Mouse (Mus musculus): ENCODE measurements at regions not wholly inside any gene's neighbourhood (a gene's known extent, or its start where the extent isn't known, plus 50 kb on each side); places are given as distances from the start of the nearest gene placed in this dataset.
A peak's percentile ranks its signal among the peaks of the same experiment; 100 is the strongest.

- DNase-seq (ENCODE audit: low spot score) = no peak
These were observed 74.4 kb downstream of the Mettl11b start for GRCm38 (mm10) chr1:163650577-163651180.

- no peak for DNase-seq (ENCODE audit: low spot score)
These were observed 82.9 kb downstream of the Mettl11b start for GRCm38 (mm10) chr1:163642091-163642490.

DNA sequence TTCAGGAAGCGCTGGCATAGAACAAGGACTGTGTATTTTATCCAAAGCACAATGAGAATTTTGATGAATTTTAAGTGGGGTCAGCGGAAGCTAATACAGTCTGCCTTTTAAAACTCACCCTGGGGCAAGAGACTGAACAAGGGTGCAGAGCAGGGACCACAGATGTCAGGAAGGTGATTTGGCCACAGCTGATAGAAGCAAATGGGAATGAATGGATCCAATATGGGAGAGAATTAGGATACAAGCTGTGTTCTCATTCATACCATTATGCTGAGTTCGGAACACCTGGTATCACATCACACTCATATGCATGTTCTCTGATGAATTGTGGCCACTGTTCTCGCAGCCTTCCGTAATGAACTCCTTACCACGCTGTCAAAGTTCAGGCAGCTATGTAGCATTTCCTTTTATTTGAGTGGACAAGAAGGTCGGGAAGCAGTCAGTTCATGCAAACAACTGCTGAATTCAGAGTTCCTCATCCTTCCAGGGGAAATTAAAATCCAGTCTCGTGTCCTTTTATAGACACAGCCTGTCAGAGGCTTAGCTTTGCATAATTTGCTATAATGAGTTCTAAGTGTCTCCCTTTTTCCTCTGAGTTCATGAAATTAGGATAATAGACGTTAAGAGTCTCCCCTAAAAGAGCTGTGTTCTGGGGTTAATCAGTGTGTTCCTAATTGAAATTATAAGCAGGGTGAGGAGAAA lies 84.4 kb downstream of the Mettl11b start:
- peak; percentile 49 for DNase-seq (ENCODE audit: low spot score)

- no peak for DNase-seq (ENCODE audit: low spot score)
These were observed 94.7 kb downstream of the Mettl11b start for GRCm38 (mm10) chr1:163630291-163630812.

DNA sequence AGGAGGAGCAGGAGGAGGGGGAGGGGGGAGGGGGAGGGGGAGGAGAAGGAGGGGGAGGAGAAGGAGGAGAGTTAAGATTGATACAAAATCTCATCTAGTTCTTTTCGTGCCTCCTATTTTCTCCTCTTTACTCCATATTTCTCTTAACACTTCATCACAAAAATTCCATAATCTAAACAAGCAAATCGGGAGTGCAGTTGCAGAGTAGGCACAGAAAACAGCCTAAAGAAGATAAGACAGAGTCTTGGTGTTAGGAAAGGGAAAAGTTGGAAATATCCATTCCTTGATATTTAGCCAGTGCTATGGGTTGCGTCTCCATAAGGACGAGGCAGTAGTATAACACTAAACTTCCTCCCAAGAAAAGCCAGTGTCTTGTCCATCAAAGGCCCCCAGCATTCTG lies 100.1 kb downstream of the Mettl11b start:
- DNase-seq (ENCODE audit: low spot score) = no peak

GRCm38 (mm10) chr1:163621293-163621692 lies 103.7 kb downstream of the Mettl11b start:
- no peak for DNase-seq (ENCODE audit: low spot score)

GRCm38 (mm10) chr1:163619831-163620230 lies 105.2 kb downstream of the Mettl11b start:
- no peak for DNase-seq (ENCODE audit: low spot score)

- peak; percentile 71 for DNase-seq (ENCODE audit: low spot score)
These were observed 106.9 kb downstream of the Mettl11b start for GRCm38 (mm10) chr1:163618132-163618531.

DNA sequence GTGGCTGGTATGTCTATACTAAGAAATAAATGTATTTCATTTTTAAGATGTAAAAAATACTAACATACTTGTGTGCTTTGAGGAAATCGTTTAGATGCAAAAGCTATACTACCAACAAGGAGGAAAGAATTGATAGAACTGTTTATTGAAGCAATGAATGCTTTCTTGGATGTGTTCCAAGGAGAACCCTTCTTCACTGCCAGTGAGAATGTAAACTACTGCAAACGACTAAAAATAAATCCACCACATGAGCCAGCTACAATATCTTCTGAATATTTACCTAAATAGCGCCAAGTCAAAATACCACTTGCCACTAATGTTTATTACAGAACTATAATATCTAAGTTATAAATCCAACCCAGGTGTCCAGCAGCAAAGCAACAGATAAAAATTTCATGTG lies 108.4 kb downstream of the Mettl11b start:
- no peak for DNase-seq (ENCODE audit: low spot score)

DNA sequence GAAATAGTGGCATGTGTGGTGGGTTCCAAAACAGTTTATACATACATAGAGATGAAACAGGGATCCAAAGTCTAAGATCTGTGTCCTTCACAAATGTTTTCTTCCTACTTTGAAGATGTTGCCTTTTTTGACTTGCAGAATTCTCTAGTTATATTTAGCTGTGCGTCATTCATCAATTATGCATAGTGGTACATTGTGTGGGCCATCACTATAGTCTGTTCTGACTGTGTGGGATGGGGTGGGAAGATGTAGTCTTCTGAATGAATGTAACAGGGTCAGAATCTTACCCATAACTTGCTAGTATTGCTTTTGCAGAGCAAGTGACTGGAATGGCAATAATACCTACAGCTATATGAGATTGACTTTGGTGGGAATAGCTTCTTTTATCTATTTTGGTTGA lies 116.6 kb downstream of the Mettl11b start:
- DNase-seq (ENCODE audit: low spot score) = no peak

DNA sequence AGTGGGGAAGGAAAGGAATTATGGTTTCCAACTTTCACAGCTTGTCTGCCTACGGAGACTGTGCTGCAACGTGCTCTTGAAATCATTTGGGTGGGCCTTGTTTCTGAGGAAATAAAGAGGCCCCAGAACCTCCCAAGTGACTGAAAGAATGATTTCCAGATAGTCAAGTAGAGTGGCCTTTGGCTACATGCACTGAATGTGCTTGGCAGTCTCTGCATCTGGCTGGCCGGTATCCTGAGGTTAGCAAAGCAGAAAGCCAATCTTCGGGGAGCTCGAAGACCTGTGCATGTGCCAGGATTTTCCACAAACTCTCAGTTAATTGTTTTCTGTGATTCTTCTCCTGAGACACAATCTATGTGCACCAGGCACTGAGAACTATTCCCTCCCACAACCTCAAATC lies 117.3 kb downstream of the Mettl11b start:
- DNase-seq (ENCODE audit: low spot score) = no peak

DNA sequence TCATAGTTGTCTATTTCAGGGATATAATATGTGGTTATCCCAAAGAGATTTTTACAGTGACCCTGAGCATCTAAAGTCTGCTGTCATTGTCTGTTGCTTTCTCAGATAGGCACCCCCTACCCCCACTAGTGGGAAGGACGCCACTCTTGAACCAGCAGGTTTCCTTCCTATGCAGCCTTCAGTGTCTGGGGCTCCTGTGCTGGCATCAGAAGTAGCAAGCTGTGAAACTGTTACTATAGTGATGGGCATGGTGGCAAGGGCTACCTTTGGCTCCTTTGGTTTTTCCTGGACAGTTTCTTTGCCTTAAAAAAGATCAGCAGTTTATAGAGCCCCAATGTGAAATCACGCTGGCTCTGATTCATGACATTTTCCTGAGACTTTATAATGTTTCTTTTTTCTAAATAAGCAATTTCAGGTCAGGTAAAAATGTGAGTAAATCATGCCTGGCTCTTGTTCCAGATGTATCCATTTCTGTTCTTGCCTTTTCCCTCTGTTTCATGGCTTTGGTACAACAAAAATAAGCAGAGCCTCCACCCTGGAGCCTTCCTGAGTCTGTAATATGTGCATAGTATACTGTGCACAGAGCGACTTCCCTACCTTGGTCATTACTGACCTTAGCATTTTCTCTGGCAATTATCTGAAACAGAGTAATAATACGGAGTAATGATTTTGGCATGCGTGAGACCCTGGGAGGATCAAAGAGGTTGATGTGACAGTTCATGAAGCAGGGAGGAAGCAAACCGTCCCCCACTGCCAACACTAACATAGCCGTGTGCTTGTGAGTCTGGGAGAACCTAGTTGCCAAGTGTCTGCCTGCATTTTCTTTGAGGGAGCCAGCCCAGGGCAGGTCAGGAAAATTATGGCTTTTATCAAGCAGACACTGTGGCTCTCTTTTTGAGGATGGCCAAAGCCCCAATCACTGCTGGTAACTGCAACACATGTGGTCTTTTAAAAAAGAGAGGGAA lies 124.8 kb downstream of the Mettl11b start:
- no peak for DNase-seq (ENCODE audit: low spot score)

GRCm38 (mm10) chr1:163576411-163576810 lies 148.6 kb downstream of the Mettl11b start:
- no peak for DNase-seq (ENCODE audit: low spot score)

GRCm38 (mm10) chr1:163575593-163575992 lies 149.4 kb downstream of the Mettl11b start:
- DNase-seq (ENCODE audit: low spot score) = no peak

DNA sequence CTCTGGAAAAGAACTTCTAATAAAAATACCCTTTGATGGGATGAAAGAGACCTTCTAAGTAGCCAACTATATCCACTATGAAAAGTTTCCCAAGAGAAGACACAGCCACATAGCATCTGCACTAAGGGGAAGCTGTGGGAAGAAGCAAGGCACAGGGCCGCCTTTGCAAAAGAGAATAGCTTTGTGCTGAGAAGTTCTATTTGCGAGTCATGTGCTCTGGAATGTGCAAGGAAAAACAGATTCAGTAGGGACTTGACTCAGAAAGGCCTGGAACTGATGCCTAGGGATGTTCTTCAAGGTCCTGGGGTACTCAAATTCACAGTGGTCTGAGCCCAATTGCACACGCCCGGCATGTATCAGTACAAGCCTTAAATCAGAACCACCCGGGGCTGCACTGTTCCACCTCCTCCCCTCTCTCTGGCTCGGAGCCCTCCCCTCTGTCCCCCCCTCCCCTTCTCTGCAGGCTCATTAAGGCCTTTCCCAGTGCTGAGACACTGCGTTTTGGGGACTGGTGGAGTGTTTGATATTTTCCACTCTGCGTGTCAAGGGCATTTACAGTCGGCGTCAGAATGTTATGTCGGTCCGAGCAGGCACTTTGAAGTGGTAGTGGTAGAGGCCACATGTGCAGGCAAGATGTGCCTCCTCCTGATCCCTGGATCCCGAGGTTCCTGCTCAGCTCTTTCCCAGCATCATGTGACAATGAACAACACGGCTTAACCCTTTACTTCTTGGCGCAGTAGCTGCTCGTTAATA lies 150.4 kb downstream of the Mettl11b start:
- DNase-seq (ENCODE audit: low spot score) = peak; percentile 74

DNA sequence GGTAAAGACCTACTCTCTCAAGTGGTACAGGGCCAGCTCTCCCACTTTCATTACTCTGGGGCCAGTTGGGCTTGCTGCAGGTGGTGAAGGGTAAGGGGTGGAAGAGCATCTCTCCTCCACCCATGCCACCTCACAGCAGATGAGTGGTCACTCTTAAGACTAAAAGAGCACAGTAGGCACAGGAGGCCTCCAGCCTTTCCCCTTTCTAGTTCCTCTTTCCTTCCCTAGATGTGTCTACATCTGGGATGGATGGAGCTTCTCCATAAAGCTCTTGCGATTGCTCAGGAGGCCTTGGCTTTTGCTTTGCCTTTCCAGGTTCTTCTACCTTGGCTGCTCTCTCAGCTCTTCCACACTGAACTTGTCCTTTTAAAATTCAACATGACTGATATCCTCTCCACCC lies 151.5 kb downstream of the Mettl11b start:
- DNase-seq (ENCODE audit: low spot score) = no peak

DNA sequence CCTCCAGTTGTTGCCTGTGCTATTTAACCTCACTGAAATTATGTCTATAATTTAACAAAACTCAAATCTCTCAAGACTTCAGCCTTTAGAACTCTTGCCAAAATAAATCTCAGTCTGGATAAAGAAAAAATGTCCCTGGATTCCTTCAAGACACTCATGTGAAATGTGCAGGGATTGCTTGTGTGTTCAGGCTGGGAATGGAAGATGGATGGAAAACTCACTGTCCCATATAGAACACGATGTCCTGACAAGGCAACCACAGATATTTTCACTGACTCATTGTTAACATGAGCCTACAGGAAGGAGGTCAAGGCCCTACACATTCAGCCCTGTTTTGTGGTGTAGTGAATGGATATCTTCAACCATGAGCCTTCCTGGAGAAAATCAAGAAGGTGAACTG lies 160.3 kb upstream of the Gorab start:
- no peak for DNase-seq (ENCODE audit: low spot score)

DNA sequence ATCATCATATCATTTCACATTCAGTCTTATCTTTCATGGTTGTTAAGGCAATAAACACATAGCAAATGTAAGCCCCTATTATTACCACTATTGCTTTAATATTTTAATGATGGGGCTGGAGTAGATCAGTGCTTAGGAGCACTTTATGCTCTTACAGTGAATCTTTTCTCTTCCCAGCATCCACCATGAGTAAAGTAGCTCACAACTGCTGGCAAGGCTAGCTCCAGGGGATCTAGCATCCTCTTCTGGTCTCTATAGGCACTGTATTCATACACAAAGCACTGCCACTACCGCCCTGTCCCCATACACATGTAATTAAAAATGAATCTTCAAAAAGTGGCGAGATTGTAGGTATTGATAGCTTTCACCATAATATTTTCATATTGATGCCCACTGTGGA lies 159.6 kb upstream of the Gorab start:
- DNase-seq (ENCODE audit: low spot score) = no peak

GRCm38 (mm10) chr1:163562166-163562733 lies 158.8 kb upstream of the Gorab start:
- no peak for DNase-seq (ENCODE audit: low spot score)

- DNase-seq (ENCODE audit: low spot score) = no peak
These were observed 157.5 kb upstream of the Gorab start for GRCm38 (mm10) chr1:163561016-163561415.

DNA sequence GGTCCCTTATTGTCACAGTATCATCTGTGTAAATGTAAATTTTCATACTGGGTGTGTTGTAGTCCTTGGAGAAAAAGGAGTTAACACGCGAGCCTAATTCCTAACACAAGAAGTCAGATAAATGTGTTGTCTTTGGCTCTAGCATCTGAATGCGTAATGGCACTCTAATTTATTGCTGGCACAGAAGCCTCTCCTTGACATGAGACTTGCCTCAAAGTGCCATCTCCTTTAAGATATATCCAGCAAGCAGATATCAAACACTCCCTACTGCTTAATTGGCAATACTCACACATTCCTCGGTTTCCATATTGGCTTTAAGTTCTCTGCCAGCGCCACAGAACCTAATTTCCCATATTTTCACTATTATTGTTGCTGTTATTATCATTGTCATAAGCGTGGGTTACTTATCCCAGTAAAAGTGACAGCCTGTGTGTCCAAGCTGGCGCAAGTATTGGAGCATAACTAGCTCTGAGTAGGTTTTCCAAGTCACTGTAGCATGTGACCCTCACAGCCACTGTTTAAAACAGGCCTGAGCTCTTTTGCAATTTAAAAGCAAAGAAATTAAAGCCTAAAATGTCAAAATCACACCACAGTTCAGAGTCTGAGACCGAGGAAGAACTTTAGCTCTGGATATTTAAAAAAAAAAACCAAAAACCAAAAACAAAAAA lies 156.9 kb upstream of the Gorab start:
- no peak for DNase-seq (ENCODE audit: low spot score)

Measured in embryo, embryonic 10 days (tissue).